Mouse (Mus musculus) spleen, postnatal 14 days (tissue): ENCODE measurements at regions not wholly inside any gene's neighbourhood (a gene's known extent, or its start where the extent isn't known, plus 50 kb on each side); places are given as distances from the start of the nearest gene placed in this dataset.

Experiments
- DNase-seq, 2 experiments: peaks; one replicate each; pipeline ENCODE4 v3.0.0; 2021 to 2022; ENCODE audit warnings: low spot score in 2 of 2

- DNase-seq, result no peak
Measured at GRCm38 (mm10) chr10:19078047-19078446, 62.6 kb upstream of the Tnfaip3 start.

DNA sequence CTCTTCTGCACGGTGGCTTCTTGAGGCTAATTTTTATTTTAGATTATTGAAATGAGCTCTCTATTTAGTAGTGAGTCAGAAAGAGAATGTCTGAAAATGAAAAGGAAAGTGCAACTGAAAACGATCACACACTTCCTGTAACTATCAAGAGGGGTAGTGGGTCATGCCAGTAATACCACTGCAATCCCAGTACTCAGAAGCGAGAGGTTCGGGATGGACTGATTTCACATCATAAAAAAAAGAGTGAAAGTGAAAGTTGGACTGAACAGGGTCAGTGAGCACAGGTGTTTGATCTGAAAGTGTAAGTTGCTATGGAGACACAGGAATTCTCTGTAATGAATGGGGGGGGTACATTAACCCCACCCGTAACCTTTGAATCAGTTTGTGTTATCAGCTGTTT is 52.9 kb upstream of the Tnfaip3 start:
- no peak for DNase-seq

DNA sequence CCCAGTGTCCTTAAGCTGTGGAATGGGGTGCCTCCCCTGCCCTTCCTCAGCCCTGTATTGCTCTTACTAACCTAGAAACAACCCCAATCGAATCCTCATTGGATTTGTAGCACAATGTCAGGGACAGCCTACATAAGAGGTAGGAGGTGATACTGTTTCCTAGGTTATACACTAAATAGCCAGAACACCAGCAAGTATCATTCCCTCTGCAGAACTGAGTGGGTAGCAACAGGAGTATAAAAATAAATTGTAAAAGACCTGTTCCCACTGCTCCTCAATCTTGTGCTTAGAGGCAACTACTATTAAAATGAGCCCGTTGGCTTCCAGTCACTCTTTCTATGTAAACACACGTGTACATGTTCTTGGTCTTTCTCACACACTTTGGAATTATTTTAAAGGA is 52.2 kb upstream of the Tnfaip3 start:
- no peak for DNase-seq

DNA sequence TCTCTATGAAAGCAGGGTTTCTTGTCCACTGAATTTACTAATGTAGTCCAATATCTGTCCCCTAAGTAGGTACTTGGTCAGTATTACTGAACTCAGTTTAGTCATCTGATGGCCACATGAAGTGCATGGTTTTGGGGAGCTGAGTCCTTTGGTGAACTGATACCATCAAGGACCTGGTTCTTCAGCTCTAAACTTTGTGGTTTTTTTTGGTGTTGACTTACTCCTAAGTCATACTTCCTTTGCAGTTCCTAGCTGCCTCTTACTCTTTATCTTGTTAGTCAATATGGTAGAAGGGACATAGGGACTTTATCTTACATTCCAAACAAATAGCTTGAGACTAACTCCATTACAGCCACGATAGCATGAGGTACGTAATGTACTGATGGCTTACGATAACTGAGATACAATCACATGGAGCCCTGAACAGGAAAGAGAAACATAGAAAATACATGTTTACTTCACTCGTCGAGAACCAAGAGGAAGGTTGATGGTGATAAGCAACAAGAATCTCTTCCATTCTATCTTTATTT is 51.4 kb upstream of the Tnfaip3 start:
- DNase-seq, result no peak
